Mouse (Mus musculus): ENCODE data around the gene Bcr.

DNA sequence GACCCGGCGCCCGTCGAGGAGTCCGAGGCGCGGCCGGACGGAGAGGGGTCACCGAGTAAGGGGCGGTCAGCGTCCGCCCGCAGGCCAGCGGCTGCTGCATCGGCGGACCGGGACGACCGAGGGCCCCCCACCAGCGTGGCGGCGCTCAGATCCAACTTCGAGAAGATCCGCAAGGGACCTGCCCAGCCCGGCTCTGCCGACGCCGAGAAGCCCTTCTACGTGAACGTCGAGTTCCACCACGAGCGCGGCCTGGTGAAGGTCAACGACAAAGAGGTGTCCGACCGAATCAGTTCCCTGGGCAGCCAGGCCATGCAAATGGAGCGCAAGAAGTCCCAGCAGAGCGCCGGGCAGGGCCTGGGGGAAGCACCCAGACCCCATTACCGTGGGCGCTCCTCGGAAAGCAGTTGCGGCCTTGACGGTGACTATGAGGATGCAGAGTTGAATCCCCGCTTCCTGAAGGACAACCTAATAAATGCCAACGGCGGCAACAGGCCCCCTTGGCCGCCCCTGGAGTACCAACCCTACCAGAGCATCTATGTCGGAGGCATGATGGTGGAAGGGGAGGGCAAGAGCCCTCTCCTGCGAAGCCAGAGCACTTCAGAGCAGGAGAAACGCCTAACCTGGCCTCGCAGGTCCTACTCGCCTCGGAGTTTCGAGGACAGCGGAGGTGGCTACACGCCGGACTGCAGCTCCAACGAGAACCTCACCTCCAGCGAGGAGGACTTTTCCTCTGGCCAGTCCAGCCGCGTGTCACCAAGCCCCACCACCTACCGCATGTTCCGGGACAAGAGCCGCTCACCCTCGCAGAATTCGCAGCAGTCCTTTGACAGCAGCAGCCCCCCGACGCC is 1.2 kb downstream of the Bcr start:
- TF ChIP-seq POLR2A (IDR thresholded peaks at IDR 0.05; ENCODE audit: control insufficient read depth, low read depth, low read length) (no peak), CTCF (IDR thresholded peaks at IDR 0.05; ENCODE audit: control insufficient read depth, insufficient read depth, insufficient replicate concordance, low read depth, low read length) (no peak)

Data from testis, adult 2 months (tissue).